Mouse (Mus musculus) liver, embryonic 14.5 days (tissue): ENCODE data around the gene Plscr3.

ENCODE experiments used
- CTCF ChIP-seq: IDR thresholded peaks from 2 replicates; pipeline ENCODE4 v1.5.1; 2016; ENCODE audit warnings: antibody characterized with exemption, low read depth, control low read depth
- EP300 ChIP-seq: IDR thresholded peaks from 2 replicates; pipeline ENCODE4 v1.6.1; 2016; ENCODE audit warnings: antibody characterized with exemption, low read depth

- TF ChIP-seq CTCF (no peak), EP300 (no peak)
Observed at GRCm38 (mm10) chr11:69818365-69818764, 27.8 kb upstream of the Plscr3 start, which contains the start of gene Spem2.
